Mouse (Mus musculus): ENCODE results near the gene Akap12. TPM values are rescaled to one million over a fixed set of nuclear protein-coding genes. Genes with fewer than 3 reads are reported as not detected.
A peak's percentile ranks its signal among the peaks of the same experiment; 100 is the strongest.

The Akap12 gene
- total RNA-seq, 2 experiments from 2014 or later = 61.6 to 63.4 TPM

GRCm38 (mm10) chr10:4390550-4390949 is 124.4 kb downstream of the Akap12 start:
- intact Hi-C loops (cut with DNase I) = no loop called here
- no peak for DNase-seq

- intact Hi-C loops (cut with DNase I) = no loop called here
- no peak for DNase-seq
Observed at GRCm38 (mm10) chr10:4391076-4391475, 124.9 kb downstream of the Akap12 start.

GRCm38 (mm10) chr10:4391851-4392250 is 125.7 kb downstream of the Akap12 start:
- intact Hi-C loops (cut with DNase I) = no loop called here
- peak; percentile 15 for DNase-seq

GRCm38 (mm10) chr10:4395321-4395720 is 129.1 kb downstream of the Akap12 start:
- intact Hi-C loops (cut with DNase I) = no loop called here
- DNase-seq = no peak

- no peak for DNase-seq
- intact Hi-C loops (cut with DNase I) = no loop called here
Observed at GRCm38 (mm10) chr10:4398058-4398457, 131.9 kb downstream of the Akap12 start.

GRCm38 (mm10) chr10:4404895-4405491 is 138.8 kb downstream of the Akap12 start:
- peak; percentile 29 for DNase-seq
- intact Hi-C loops (cut with DNase I) = loop anchor here (5.0 kb wide), 1 partner anchor 757 kb away; no protein-coding TSS in a partner anchor

GRCm38 (mm10) chr10:4405511-4405910 is 139.3 kb downstream of the Akap12 start:
- intact Hi-C loops (cut with DNase I) = loop anchor here (5.0 kb wide), 1 partner anchor 757 kb away; no protein-coding TSS in a partner anchor
- no peak for DNase-seq

- intact Hi-C loops (cut with DNase I) = loop anchor here (5.0 kb wide), 1 partner anchor 755 kb away; no protein-coding TSS in a partner anchor
- no peak for DNase-seq
Observed at GRCm38 (mm10) chr10:4407191-4407590, 141.0 kb downstream of the Akap12 start.

Other genes starting within 250 kb of the Akap12 start
- gene Zbtb2, start 121.7 kb downstream of the Akap12 start, total RNA-seq (2021) = 10 to 100 TPM; 13.7 to 14.3 TPM
- gene Rmnd1, start 166.0 kb downstream of the Akap12 start, total RNA-seq (2021) = 10 to 100 TPM; 25.2 to 29.7 TPM
- gene Armt1, start 166.1 kb downstream of the Akap12 start, total RNA-seq (2021) = 10 to 100 TPM in 1 of 2 experiments, 1 to 10 TPM in 1; 9.9 to 10.8 TPM
- gene Ccdc170, start 216.1 kb downstream of the Akap12 start, total RNA-seq (2021) = under 1 TPM; 0.62 to 0.68 TPM

All from left cerebral cortex, postnatal 4 days (tissue).